Mouse (Mus musculus): ENCODE results near the gene 1500009L16Rik. TPM values are rescaled to one million over a fixed set of nuclear protein-coding genes. Genes with fewer than 3 reads are reported as not detected.

The 1500009L16Rik gene
- polyA plus RNA-seq, 1 experiment from 2014 or later = 26.0 TPM

GRCm38 (mm10) chr10:83766882-83767281 lies 44.2 kb downstream of the 1500009L16Rik start:
- Histone ChIP-seq H3K27ac (no peak overlapping the region), H3K27me3 (no peaks in the 10 kb centered on the region), H3K36me3 (no peaks in the 10 kb centered on the region), H3K9me3 (no peaks in the 10 kb centered on the region), H3K4me2 (no peak overlapping the region), H3K9ac (no peak overlapping the region), H3K4me1 (no peaks in the 10 kb centered on the region), H3K4me3 (no peak overlapping the region)
- no peak for ATAC-seq (ENCODE audit: insufficient number of reproducible peaks, low FRiP score, low TSS enrichment, low read depth)

- H3K27me3 ChIP-seq = no peaks in the 10 kb centered on the region
- H3K9me3 ChIP-seq = no peaks in the 10 kb centered on the region
- no peak overlapping the region for H3K4me3 ChIP-seq
- H3K27ac ChIP-seq = no peak overlapping the region
- no peak overlapping the region for H3K4me2 ChIP-seq
- H3K36me3 ChIP-seq = no peaks in the 10 kb centered on the region
- H3K4me1 ChIP-seq = no peaks in the 10 kb centered on the region
- no peak overlapping the region for H3K9ac ChIP-seq
- 40% methylated on average over 11 of the region's 11 CpGs for WGBS
- no peak for ATAC-seq (ENCODE audit: insufficient number of reproducible peaks, low FRiP score, low TSS enrichment, low read depth)
Observed at GRCm38 (mm10) chr10:83776272-83776878, 53.7 kb downstream of the 1500009L16Rik start.

GRCm38 (mm10) chr10:83777253-83777652 lies 54.6 kb downstream of the 1500009L16Rik start:
- Histone ChIP-seq H3K9me3 (no peaks in the 10 kb centered on the region), H3K4me2 (no peak overlapping the region), H3K27ac (no peak overlapping the region), H3K36me3 (no peaks in the 10 kb centered on the region), H3K4me1 (no peaks in the 10 kb centered on the region), H3K27me3 (no peaks in the 10 kb centered on the region), H3K4me3 (no peak overlapping the region), H3K9ac (no peak overlapping the region)
- ATAC-seq (ENCODE audit: insufficient number of reproducible peaks, low FRiP score, low TSS enrichment, low read depth) = no peak
- WGBS = 84% methylated on average over 9 of the region's 9 CpGs

GRCm38 (mm10) chr10:83781854-83782253 lies 59.2 kb downstream of the 1500009L16Rik start:
- Histone ChIP-seq H3K9me3 (no peaks in the 10 kb centered on the region), H3K27ac (no peak overlapping the region), H3K36me3 (no peaks in the 10 kb centered on the region), H3K4me3 (no peak overlapping the region), H3K27me3 (no peaks in the 10 kb centered on the region), H3K9ac (no peak overlapping the region), H3K4me2 (no peak overlapping the region), H3K4me1 (peaks cover 15% of the 10 kb centered on the region)
- ATAC-seq (ENCODE audit: insufficient number of reproducible peaks, low FRiP score, low TSS enrichment, low read depth) = no peak
- 85% methylated on average over 4 of the region's 4 CpGs for WGBS

GRCm38 (mm10) chr10:83782371-83783120 lies 59.9 kb downstream of the 1500009L16Rik start:
- Histone ChIP-seq H3K4me1 (peaks cover 15% of the 10 kb centered on the region), H3K27me3 (no peaks in the 10 kb centered on the region), H3K27ac (no peak overlapping the region), H3K36me3 (no peaks in the 10 kb centered on the region), H3K4me3 (no peak overlapping the region), H3K4me2 (no peak overlapping the region), H3K9me3 (no peaks in the 10 kb centered on the region), H3K9ac (no peak overlapping the region)
- no peak for ATAC-seq (ENCODE audit: insufficient number of reproducible peaks, low FRiP score, low TSS enrichment, low read depth)
- WGBS = 82% methylated on average over 10 of the region's 10 CpGs

- H3K9ac ChIP-seq = no peak overlapping the region
- H3K27me3 ChIP-seq = no peaks in the 10 kb centered on the region
- WGBS = 33% methylated on average over 5 of the region's 5 CpGs
- peaks cover 15% of the 10 kb centered on the region for H3K4me1 ChIP-seq
- no peak for ATAC-seq (ENCODE audit: insufficient number of reproducible peaks, low FRiP score, low TSS enrichment, low read depth)
- peak overlapping the region; percentile 54; the same call in 1 of the 2 replicates for H3K27ac ChIP-seq
- no peaks in the 10 kb centered on the region for H3K36me3 ChIP-seq
- H3K9me3 ChIP-seq = no peaks in the 10 kb centered on the region
- no peak overlapping the region for H3K4me2 ChIP-seq
- no peak overlapping the region for H3K4me3 ChIP-seq
Observed at GRCm38 (mm10) chr10:83785003-83785402, 62.3 kb downstream of the 1500009L16Rik start.

- ATAC-seq (ENCODE audit: insufficient number of reproducible peaks, low FRiP score, low TSS enrichment, low read depth) = peak; percentile 55; the same call in 1 of the 2 replicates
- Histone ChIP-seq H3K9me3 (no peaks in the 10 kb centered on the region), H3K4me1 (peaks cover 15% of the 10 kb centered on the region), H3K9ac (no peak overlapping the region), H3K36me3 (no peaks in the 10 kb centered on the region), H3K4me3 (no peak overlapping the region), H3K27me3 (no peaks in the 10 kb centered on the region), H3K4me2 (no peak overlapping the region), H3K27ac (peak overlapping the region; percentile 54; the same call in 1 of the 2 replicates)
- whole genome bisulfite sequencing = 21% methylated on average over 3 of the region's 3 CpGs
Observed at GRCm38 (mm10) chr10:83785627-83786392, 63.1 kb downstream of the 1500009L16Rik start.

GRCm38 (mm10) chr10:83795088-83795487 lies 72.4 kb downstream of the 1500009L16Rik start:
- Histone ChIP-seq H3K4me2 (no peak overlapping the region), H3K4me3 (no peak overlapping the region), H3K36me3 (no peaks in the 10 kb centered on the region), H3K9ac (no peak overlapping the region), H3K27me3 (no peaks in the 10 kb centered on the region), H3K4me1 (no peaks in the 10 kb centered on the region), H3K9me3 (no peaks in the 10 kb centered on the region), H3K27ac (no peak overlapping the region)
- ATAC-seq (ENCODE audit: insufficient number of reproducible peaks, low FRiP score, low TSS enrichment, low read depth) = no peak

GRCm38 (mm10) chr10:83795500-83795899 lies 72.8 kb downstream of the 1500009L16Rik start:
- Histone ChIP-seq H3K27ac (no peak overlapping the region), H3K27me3 (no peaks in the 10 kb centered on the region), H3K4me1 (no peaks in the 10 kb centered on the region), H3K36me3 (no peaks in the 10 kb centered on the region), H3K4me3 (no peak overlapping the region), H3K9ac (no peak overlapping the region), H3K4me2 (no peak overlapping the region), H3K9me3 (no peaks in the 10 kb centered on the region)
- no peak for ATAC-seq (ENCODE audit: insufficient number of reproducible peaks, low FRiP score, low TSS enrichment, low read depth)
- 95% methylated on average over 4 of the region's 4 CpGs for WGBS

- H3K27ac ChIP-seq = peak overlapping the region; percentile 76
- H3K4me1 ChIP-seq = peaks cover 39% of the 10 kb centered on the region
Observed at GRCm38 (mm10) chr10:83804021-83804420, 81.4 kb downstream of the 1500009L16Rik start.

GRCm38 (mm10) chr10:83805201-83805718 lies 82.6 kb downstream of the 1500009L16Rik start:
- Histone ChIP-seq H3K27ac (peak overlapping the region; percentile 76), H3K4me1 (peaks cover 39% of the 10 kb centered on the region), H3K4me2 (peak overlapping the region; percentile 8), H3K9ac (no peak overlapping the region), H3K27me3 (no peaks in the 10 kb centered on the region), H3K9me3 (no peaks in the 10 kb centered on the region), H3K4me3 (no peak overlapping the region), H3K36me3 (no peaks in the 10 kb centered on the region)
- peak; percentile 78 for ATAC-seq (ENCODE audit: insufficient number of reproducible peaks, low FRiP score, low TSS enrichment, low read depth)
- WGBS = 14% methylated on average over 11 of the region's 11 CpGs

More at GRCm38 (mm10) chr10:83804021-83804420, 81.4 kb downstream of the 1500009L16Rik start:
- Histone ChIP-seq H3K9ac (no peak overlapping the region), H3K9me3 (no peaks in the 10 kb centered on the region), H3K36me3 (no peaks in the 10 kb centered on the region), H3K27me3 (no peaks in the 10 kb centered on the region), H3K4me2 (no peak overlapping the region), H3K4me3 (no peak overlapping the region)
- 38% methylated on average over 6 of the region's 6 CpGs for WGBS
- ATAC-seq (ENCODE audit: insufficient number of reproducible peaks, low FRiP score, low TSS enrichment, low read depth) = no peak

GRCm38 (mm10) chr10:83807251-83807650 lies 84.6 kb downstream of the 1500009L16Rik start:
- Histone ChIP-seq H3K27me3 (no peaks in the 10 kb centered on the region), H3K4me1 (peaks cover 39% of the 10 kb centered on the region), H3K36me3 (no peaks in the 10 kb centered on the region), H3K9me3 (no peaks in the 10 kb centered on the region), H3K4me3 (no peak overlapping the region), H3K27ac (no peak overlapping the region), H3K4me2 (no peak overlapping the region), H3K9ac (no peak overlapping the region)
- 70% methylated on average over 8 of the region's 8 CpGs for WGBS
- ATAC-seq (ENCODE audit: insufficient number of reproducible peaks, low FRiP score, low TSS enrichment, low read depth) = no peak
